Mouse (Mus musculus): ENCODE data around the gene Trip6. TPM values are rescaled to one million over a fixed set of nuclear protein-coding genes. Genes with fewer than 3 reads are reported as not detected.

Gene Trip6
- total RNA-seq (2021), result 1 to 10 TPM; 5.2 to 5.3 TPM
- long read RNA-seq, experiment 1, partial matches to known transcripts, result 0 of 4 reads
- long read RNA-seq, experiment 1, other reads (novel, unspliced or antisense), result 0 of 4 reads
- long read RNA-seq, experiment 2, partial matches to known transcripts, result 2 of 5 reads
- long read RNA-seq, experiment 2, other reads (novel, unspliced or antisense), result 0 of 5 reads

DNA sequence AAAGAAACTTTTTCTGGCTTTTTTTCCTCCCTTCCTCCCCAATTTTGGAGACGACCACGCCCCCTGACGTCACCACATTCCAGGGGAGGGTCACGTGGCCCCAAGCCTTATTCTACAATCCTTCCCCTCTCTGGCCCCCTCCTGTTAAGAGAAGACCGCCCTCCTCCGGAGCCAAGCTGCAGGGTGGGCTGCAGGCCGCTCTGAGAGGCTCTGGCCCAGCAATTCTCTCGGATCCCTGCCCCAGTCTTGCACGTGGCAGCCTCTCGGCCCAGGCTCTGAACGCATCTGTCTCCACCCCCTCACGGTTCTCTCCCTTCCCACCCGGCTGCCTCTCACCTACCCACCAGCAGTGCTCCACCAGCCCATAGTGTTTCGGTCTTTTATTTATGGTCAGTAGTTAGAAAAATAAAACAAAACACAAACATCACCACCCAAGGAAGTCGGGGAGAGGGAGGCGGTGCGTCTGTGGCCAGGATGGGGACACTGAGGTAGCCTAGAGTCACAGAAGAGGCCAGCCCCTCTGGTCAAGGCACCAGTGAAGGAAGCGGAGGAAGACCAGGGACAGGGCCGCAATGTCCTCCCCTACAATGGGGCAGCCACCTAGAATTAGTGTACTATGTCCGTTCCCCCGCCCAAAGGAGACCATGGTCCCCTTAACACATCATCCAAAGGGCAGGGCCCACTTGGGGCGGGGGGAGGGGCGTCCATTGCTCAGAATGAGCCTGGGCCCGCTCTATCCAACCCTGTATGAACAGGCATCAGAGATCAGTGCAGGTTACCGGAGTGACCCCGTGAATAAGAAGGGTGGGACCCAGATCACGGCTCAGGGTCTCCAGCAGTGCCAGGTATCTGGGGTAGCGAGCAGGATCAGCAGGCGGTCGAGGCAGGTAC lies at the start of gene Trip6:
Gene Trip6, minus strand, starts transcription at position 212 of the 891 bp plus-strand sequence.
- DNase-seq, result peak; percentile 84

DNA sequence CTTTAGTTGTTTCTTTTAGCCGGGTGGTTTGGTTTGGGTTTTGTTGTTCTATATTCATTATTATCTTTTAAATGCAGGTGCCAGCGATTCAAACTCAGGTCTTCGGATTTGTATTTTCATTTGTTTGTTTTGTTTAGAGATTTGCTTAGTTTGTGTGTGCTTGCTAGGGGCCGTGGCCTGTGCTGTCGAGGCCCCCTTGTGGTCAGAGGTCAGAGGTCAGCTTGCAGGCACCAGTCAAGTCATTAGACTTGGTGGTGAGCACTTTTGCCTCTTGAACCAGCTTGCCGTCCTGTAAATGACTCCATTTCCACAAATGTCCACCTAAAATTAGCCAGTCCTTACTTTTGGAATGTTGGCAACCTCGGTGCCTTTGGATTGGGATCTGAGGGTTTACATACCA lies 44.2 kb upstream of the Trip6 start:
- no peak for DNase-seq

- no peak for DNase-seq
These were observed 39.9 kb upstream of the Trip6 start for GRCm38 (mm10) chr5:137354091-137354490.

GRCm38 (mm10) chr5:137352011-137352975 lies 38.1 kb upstream of the Trip6 start:
- no peak for DNase-seq

- DNase-seq, result no peak
These were observed 37.2 kb upstream of the Trip6 start for GRCm38 (mm10) chr5:137351394-137351793.

DNA sequence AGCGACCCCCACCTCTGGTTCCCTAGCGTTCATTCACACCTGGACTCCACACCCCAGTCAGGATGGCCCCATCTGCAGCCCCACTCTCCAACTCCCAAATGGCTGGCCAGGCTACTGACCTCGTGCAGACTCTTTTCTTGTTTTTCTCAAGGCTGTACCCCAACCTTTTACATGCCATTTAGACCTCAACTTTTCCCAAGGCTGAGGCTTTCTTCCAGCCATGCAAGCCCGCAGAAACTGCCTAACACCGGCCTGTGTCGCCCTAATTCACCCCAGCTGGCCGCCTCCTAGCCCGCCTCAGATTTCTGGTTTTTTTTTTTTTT lies 36.8 kb upstream of the Trip6 start:
- DNase-seq, result no peak

- no peak for DNase-seq
These were observed 36.2 kb upstream of the Trip6 start for GRCm38 (mm10) chr5:137350205-137351057.

- peak; percentile 95 for DNase-seq
These were observed 35.4 kb upstream of the Trip6 start, which contains the start of gene Ephb4 for GRCm38 (mm10) chr5:137349384-137350204. TSS of gene Ephb4 (plus strand) at chr5:137350109.

- DNase-seq, result peak; percentile 70
These were observed 34.5 kb upstream of the Trip6 start for GRCm38 (mm10) chr5:137348482-137349383.

DNA sequence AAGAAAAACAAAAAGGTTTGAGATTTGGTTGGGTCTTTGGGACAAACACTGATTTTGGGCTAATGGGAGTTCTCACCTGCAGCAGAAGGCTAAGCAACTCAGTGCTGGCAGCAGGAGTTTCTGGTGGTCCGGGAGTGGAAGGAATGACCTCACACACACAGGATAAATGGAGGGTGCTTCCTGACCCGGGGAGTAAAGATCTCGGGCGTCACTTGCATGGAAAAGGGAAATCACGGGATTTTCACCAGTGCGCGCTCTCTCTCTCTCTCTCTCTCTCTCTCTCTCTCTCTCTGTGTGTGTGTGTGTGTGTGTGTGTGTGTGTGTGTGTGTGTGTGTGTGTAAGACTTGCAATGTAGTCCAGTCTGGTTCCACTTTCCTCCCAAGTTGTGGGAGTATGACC lies 33.7 kb upstream of the Trip6 start:
- no peak for DNase-seq

GRCm38 (mm10) chr5:137346983-137347382 lies 32.8 kb upstream of the Trip6 start:
- DNase-seq, result no peak

- DNase-seq, result no peak
These were observed 32.2 kb upstream of the Trip6 start for GRCm38 (mm10) chr5:137346388-137346787.

DNA sequence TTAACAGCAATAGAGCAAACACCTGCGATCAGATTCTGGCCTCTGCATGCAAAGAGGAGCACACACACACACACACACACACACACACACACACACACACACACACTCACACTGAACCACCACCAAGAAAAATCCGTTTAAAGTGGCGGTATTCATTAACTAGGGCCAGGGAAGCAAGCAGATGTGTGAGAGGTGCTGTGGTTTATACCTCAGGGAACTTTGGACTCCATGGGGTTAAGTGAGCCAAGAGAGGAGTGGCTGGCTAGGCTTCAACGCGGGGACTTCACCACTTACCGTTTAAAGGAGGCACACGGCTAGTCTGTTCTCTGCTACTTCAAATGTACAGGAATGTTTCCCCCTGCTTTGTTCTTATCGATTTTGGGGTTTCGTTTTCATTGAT lies 31.6 kb upstream of the Trip6 start:
- no peak for DNase-seq

DNA sequence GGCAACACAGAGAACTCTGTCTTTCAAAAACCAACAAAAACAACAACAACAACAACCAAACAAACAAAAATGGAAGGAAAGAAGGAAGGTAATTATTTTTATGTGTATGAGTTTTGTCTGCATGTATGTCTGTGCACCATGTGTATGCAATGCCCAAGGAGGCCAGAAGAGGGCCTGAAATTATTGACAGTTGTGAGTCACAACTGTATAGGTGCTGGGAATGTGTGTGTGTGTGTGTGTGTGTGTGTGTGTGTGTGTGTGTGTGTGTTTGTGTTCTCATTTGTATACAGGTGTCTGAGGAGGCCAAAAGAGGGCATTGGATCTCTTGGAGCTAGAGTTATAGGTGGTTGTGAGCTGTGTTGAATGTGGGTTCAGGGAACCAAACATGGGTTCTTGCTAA lies 29.7 kb upstream of the Trip6 start:
- no peak for DNase-seq

DNA sequence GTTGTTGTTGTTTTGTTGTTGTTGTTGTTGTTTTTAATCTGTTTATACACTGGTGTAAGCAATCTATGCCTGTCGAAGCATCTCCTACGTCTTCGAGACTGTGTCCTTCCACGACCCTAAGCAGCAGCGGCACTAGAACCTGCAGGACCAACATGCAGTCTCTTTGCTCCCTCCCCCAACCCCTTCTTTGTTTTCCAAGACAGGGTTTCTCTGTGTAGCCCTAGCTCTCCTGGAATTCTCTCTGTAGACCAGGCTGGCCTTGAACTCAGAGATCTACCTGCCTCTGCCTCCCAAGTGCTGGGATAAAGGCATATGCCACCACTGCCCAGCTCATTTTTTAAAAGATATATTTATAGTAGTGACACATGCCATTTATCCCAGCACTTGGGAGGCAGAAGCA lies 29.2 kb upstream of the Trip6 start:
- DNase-seq, result no peak

GRCm38 (mm10) chr5:137342407-137343012 lies 28.3 kb upstream of the Trip6 start:
- no peak for DNase-seq

DNA sequence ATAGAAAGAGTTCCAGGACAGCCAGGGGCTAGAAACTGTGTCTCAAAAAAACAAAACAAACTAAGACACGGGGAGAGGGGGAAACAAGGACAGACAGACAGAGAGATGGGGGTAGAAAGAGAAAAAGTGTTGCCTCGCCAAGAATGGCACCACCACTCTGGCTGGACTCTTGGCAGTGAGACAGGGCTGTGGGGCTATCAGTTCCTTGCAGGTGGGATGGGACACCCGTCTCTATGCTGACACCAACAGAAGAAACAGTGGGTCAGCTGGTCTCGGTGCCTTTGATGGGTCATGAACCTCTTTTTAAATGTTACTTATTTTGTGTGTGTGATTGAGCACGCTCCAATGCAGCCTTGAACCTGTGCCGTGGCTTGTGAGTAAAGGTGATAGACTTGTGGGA lies 26.0 kb upstream of the Trip6 start:
- DNase-seq, result no peak

- peak; percentile 71 for DNase-seq
These were observed 25.2 kb upstream of the Trip6 start for GRCm38 (mm10) chr5:137339290-137339979.
